Mouse (Mus musculus) small intestine, adult 2 months (tissue): ENCODE results near the gene Grm8. TPM values are rescaled to one million over a fixed set of nuclear protein-coding genes. Genes with fewer than 3 reads are reported as not detected.

Experiments
- H3K27ac ChIP-seq: fragments of 200-500 bp; 2 replicates; pipeline ENCODE4 v1.5.1; 2012; ENCODE audit warnings: low read depth, low read length, control low read depth, inconsistent platforms; ENCODE audit not compliant: insufficient read depth
- H3K27me3 ChIP-seq: fragments of 200-500 bp; 2 replicates; pipeline ENCODE4 v1.6.1; 2012; ENCODE audit warnings: mild to moderate bottlenecking, moderate library complexity, low read length, inconsistent platforms; ENCODE audit not compliant: control insufficient read depth, insufficient read depth
- H3K36me3 ChIP-seq: fragments of 200-500 bp; 2 replicates; pipeline ENCODE4 v1.6.1; 2012; ENCODE audit warnings: mild to moderate bottlenecking, low read length, control low read depth, inconsistent platforms; ENCODE audit not compliant: control insufficient read depth, insufficient read depth
- H3K4me1 ChIP-seq: fragments of 200-500 bp; 2 replicates; pipeline ENCODE4 v1.6.1; 2012; ENCODE audit warnings: low read length, inconsistent platforms, mixed read lengths; ENCODE audit not compliant: control insufficient read depth, insufficient read depth, insufficient read length
- H3K4me3 ChIP-seq: fragments of 200-500 bp; 2 replicates; pipeline ENCODE4 v1.5.1; 2012; ENCODE audit warnings: low read depth, mild to moderate bottlenecking, control low read depth, inconsistent platforms, low read length, moderate library complexity
- CTCF ChIP-seq: fragments of 200-500 bp; IDR thresholded peaks from 2 replicates; pipeline ENCODE4 v1.5.1; 2012; ENCODE audit warnings: low read depth, mild to moderate bottlenecking, control low read depth, inconsistent platforms, low read length, moderate library complexity, mixed read lengths; ENCODE audit not compliant: insufficient replicate concordance, insufficient read length; ENCODE audit errors: extremely low read depth
- POLR2A ChIP-seq: fragments of 200-500 bp; IDR thresholded peaks from 2 replicates; pipeline ENCODE4 v1.6.1; 2012; ENCODE audit warnings: low read depth, mild to moderate bottlenecking, control low read depth, inconsistent platforms, low read length, moderate library complexity
- WGBS: fragments of 180-500 bp; shearing (Covaris S2); methylation state at CpG from one replicate; pipeline ENCODE4 v1.1.7; 2018; 5-methylcytosine and 5-hydroxymethylcytosine counted together
- polyA plus RNA-seq: library from polyadenylated mRNA; depleted of rRNA; stranded (reverse); fragments of >200 nt; gene quantifications from 2 replicates; pipeline ENCODE4 v1.2.3, GENCODE M21; 2012

Grm8 gene
- polyA plus RNA-seq, 1 experiment, result 0.08 TPM

GRCm38 (mm10) chr6:27762061-27762460 lies 372.9 kb downstream of the Grm8 start:
- WGBS, result 55% methylated on average over 6 of the region's 6 CpGs
- no peaks in the 10 kb centered on the region for H3K27me3 ChIP-seq
- TF ChIP-seq POLR2A, result no peak
- no peak overlapping the region for H3K4me3 ChIP-seq
- no peak overlapping the region for H3K27ac ChIP-seq
- H3K4me1 ChIP-seq, result no peaks in the 10 kb centered on the region
- no peaks in the 10 kb centered on the region for H3K36me3 ChIP-seq

DNA sequence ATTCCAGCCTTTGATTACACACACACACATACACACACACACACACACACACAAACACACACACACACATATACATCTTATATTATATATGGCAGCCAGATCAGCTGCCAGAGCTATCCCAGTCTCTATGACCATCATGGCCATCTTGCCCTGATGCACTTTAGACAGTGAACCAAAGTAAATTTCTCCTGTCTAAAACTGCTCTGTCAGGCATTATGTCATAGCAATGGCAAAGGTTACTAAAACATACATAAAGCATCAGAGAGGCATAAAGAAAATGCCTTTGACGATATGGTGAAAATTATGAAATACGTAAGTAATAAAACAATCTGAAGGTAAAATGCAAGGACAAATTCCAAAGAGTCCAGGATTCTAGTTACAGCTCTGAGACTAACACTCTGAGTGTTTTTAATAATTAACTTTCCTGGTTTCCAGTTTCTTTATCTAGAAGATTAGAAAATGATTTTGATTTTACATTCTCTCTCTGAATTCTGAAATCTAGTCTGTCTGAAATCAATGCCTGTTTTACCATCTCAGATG lies 381.6 kb downstream of the Grm8 start:
- H3K4me3 ChIP-seq, result no peak overlapping the region
- TF ChIP-seq POLR2A (no peak), CTCF (no peak)
- WGBS, result 45% methylated on average over 2 of the region's 2 CpGs
- H3K27ac ChIP-seq, result no peak overlapping the region
- no peaks in the 10 kb centered on the region for H3K4me1 ChIP-seq
- H3K27me3 ChIP-seq, result no peaks in the 10 kb centered on the region; the same call in 1 of the 2 replicates
- H3K36me3 ChIP-seq, result no peaks in the 10 kb centered on the region

GRCm38 (mm10) chr6:27746493-27746892 lies 388.5 kb downstream of the Grm8 start:
- no peak for TF ChIP-seq CTCF
- TF ChIP-seq POLR2A, result no peak
- H3K27me3 ChIP-seq, result no peaks in the 10 kb centered on the region
- 74% methylated on average over 4 of the region's 4 CpGs for WGBS

DNA sequence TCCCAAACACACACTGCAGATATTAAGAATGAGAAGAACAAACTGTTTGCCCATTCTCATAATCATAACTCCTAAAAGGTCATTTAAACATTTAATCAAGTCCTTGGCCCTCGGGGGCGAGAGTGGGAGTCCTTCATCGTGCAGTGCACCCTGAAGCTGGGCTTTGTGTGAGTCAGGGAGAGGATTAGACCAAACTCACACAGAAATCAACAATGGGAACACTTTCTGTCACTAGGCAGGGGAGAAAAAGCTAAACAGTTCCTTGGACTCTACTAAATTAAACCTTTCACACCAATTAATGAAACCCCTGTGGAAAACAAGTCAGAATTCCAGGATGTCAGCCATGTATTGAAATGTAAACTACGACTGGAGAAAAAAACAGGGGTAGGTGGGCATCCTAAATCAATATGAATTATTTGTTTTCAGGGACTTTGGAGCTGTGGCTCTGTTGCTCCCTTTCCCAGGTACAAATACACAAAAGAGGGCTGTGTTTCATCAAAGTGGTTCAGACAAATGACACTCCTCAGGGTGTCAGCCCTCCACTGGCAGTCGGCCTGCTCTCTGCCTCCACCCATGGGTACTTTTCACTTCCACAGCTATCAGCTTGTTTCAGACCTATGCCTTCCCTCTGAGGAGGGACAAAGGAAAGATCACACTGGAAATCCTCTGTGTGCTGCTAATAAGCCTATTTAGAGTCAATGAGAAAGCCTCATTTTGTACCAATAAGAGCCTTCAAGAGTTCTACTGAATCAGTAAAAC lies 389.1 kb downstream of the Grm8 start:
- whole genome bisulfite sequencing, result 37% methylated on average over 5 of the region's 5 CpGs
- no peak overlapping the region for H3K27ac ChIP-seq
- no peaks in the 10 kb centered on the region for H3K36me3 ChIP-seq
- TF ChIP-seq CTCF, result no peak
- no peaks in the 10 kb centered on the region for H3K4me1 ChIP-seq
- H3K4me3 ChIP-seq, result no peak overlapping the region
- no peaks in the 10 kb centered on the region for H3K27me3 ChIP-seq

More at GRCm38 (mm10) chr6:27746493-27746892, 388.5 kb downstream of the Grm8 start:
- no peak overlapping the region for H3K27ac ChIP-seq
- no peaks in the 10 kb centered on the region for H3K4me1 ChIP-seq
- H3K36me3 ChIP-seq, result no peaks in the 10 kb centered on the region
- H3K4me3 ChIP-seq, result no peak overlapping the region

DNA sequence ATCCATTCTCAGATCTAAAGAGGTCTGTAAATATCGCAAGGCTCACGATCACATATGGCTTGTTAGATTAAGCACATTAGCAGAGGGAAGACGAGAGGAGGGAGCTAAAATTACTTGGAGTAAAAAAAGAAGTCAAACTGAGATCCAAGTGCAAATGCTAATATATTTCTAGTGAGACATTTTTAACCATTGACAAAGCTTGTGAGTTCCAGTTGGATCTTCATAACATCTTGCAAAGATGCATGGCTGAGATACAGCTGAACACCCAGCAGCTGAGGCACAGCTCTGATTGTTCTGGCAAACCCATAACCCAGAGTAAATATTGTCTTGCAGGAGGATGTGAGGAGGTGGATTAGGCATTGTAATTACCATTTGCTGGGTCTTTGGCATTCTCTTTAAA lies 445.6 kb downstream of the Grm8 start:
- TF ChIP-seq CTCF, result no peak
- no peak for TF ChIP-seq POLR2A
- 53% methylated on average over 3 of the region's 3 CpGs for WGBS
- no peaks in the 10 kb centered on the region for H3K27me3 ChIP-seq
- H3K36me3 ChIP-seq, result no peaks in the 10 kb centered on the region
- H3K4me3 ChIP-seq, result no peak overlapping the region
- no peaks in the 10 kb centered on the region for H3K4me1 ChIP-seq
- H3K27ac ChIP-seq, result no peak overlapping the region

- 41% methylated on average over 6 of the region's 6 CpGs for WGBS
- no peak overlapping the region for H3K27ac ChIP-seq
Observed at GRCm38 (mm10) chr6:27661747-27662435, 473.1 kb downstream of the Grm8 start.

DNA sequence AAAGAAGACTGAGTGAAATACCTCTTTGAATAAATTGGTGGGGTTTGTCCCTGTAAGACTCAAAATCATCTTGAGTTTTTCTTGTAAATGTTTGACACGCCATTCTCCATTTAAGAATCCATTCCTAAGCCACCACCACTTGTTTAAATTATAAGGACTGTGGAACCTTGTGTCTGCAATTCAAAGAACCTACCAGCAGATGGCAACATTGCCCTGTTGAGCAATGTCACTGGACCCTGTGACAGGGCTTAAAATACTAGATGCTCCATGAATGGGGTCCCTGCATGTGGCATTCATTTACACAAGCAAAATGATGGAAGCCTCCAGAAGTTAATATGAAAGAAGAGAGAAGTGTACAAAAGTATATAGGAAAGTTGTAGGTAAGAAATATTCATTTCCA lies 477.5 kb downstream of the Grm8 start:
- no peak for TF ChIP-seq POLR2A
- TF ChIP-seq CTCF, result no peak
- no peaks in the 10 kb centered on the region for H3K4me1 ChIP-seq
- H3K4me3 ChIP-seq, result no peak overlapping the region
- no peak overlapping the region for H3K27ac ChIP-seq
- H3K27me3 ChIP-seq, result no peaks in the 10 kb centered on the region
- H3K36me3 ChIP-seq, result no peaks in the 10 kb centered on the region
- 55% methylated on average over 1 of the region's 1 CpGs for WGBS

More at GRCm38 (mm10) chr6:27661747-27662435, 473.1 kb downstream of the Grm8 start:
- Histone ChIP-seq H3K4me3 (no peak overlapping the region), H3K36me3 (no peaks in the 10 kb centered on the region), H3K27me3 (no peaks in the 10 kb centered on the region), H3K4me1 (no peaks in the 10 kb centered on the region)
- no peak for TF ChIP-seq POLR2A
- no peak for TF ChIP-seq CTCF
